Mouse (Mus musculus): ENCODE measurements around the gene Hapln2.

Gene Hapln2

GRCm38 (mm10) chr3:87981894-87982835 is 45.2 kb downstream of the Hapln2 start:
- no peak for DNase-seq (ENCODE audit: low spot score in 2 of 2)

- no peak for DNase-seq (ENCODE audit: low spot score in 2 of 2)
Measured at GRCm38 (mm10) chr3:87981214-87981760, 46.1 kb downstream of the Hapln2 start.

GRCm38 (mm10) chr3:87980728-87981127 is 46.7 kb downstream of the Hapln2 start:
- DNase-seq (ENCODE audit: low spot score in 2 of 2) = no peak

GRCm38 (mm10) chr3:87980085-87980484 is 47.3 kb downstream of the Hapln2 start:
- DNase-seq (ENCODE audit: low spot score in 2 of 2) = no peak

- DNase-seq (ENCODE audit: low spot score in 2 of 2) = no peak
Measured at GRCm38 (mm10) chr3:87979493-87979892, 47.9 kb downstream of the Hapln2 start.

GRCm38 (mm10) chr3:87974381-87974987 is 52.9 kb downstream of the Hapln2 start:
- no peak for DNase-seq (ENCODE audit: low spot score in 2 of 2)

GRCm38 (mm10) chr3:87973593-87974380 is 53.6 kb downstream of the Hapln2 start:
- DNase-seq (ENCODE audit: low spot score in 2 of 2) = no peak

- no peak for DNase-seq (ENCODE audit: low spot score in 2 of 2)
Measured at GRCm38 (mm10) chr3:87972776-87973175, 54.6 kb downstream of the Hapln2 start.

- DNase-seq (ENCODE audit: low spot score in 2 of 2) = no peak
Measured at GRCm38 (mm10) chr3:87972203-87972664, 55.1 kb downstream of the Hapln2 start.
